Mouse (Mus musculus): ENCODE measurements around the gene Plin4.
A peak's percentile ranks its signal among the peaks of the same experiment; 100 is the strongest.
"Not testable (repeated sequence)": the region's sequence is repeated elsewhere in the genome, so short reads cannot be mapped to it uniquely, and the experiment has no call there.

The Plin4 gene

DNA sequence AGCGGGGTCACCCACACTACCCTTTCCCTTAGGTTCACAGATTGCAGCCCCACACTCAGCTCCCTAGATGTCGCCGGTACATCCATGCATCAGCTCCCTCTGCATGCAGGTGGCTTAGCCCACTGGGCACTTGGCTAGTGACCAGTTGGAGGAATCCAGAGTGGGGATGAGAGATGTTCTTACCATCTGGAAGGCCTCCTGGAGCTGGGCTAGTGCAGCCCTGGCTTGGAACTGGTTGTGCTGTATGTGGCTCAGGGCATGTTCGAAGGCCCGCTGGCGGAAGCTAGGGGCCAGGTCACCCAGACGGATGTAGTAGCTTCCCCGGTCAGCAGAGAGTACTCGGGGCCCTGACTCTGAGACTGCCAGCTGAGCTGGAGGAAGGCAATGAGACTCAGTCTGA is 6.7 kb downstream of the Plin4 start:
- DNase-seq (ENCODE audit: low spot score): no peak

- no peak for DNase-seq (ENCODE audit: low spot score)
These were observed 7.4 kb downstream of the Plin4 start for GRCm38 (mm10) chr17:56102158-56102557.

DNA sequence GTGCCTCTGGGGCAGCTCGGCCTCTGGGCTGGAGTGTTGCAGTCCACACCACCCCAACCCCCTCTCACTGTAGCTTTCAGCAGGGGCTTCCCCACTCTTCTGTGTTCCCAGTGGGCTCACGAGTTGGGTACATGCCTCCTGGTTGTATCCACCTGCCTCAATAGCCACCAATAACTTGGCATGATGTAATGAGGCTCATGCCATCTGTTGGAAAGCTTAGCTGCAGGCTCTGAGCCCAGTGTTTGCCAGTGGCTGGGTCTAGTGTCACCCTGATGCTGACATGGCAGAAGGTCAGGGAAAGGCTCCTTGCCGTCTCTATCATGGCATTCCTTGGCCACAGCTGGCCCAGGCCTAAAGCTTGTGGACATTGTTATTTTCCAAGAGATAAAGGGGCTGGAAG is 8.8 kb downstream of the Plin4 start:
- no peak for DNase-seq (ENCODE audit: low spot score)

DNA sequence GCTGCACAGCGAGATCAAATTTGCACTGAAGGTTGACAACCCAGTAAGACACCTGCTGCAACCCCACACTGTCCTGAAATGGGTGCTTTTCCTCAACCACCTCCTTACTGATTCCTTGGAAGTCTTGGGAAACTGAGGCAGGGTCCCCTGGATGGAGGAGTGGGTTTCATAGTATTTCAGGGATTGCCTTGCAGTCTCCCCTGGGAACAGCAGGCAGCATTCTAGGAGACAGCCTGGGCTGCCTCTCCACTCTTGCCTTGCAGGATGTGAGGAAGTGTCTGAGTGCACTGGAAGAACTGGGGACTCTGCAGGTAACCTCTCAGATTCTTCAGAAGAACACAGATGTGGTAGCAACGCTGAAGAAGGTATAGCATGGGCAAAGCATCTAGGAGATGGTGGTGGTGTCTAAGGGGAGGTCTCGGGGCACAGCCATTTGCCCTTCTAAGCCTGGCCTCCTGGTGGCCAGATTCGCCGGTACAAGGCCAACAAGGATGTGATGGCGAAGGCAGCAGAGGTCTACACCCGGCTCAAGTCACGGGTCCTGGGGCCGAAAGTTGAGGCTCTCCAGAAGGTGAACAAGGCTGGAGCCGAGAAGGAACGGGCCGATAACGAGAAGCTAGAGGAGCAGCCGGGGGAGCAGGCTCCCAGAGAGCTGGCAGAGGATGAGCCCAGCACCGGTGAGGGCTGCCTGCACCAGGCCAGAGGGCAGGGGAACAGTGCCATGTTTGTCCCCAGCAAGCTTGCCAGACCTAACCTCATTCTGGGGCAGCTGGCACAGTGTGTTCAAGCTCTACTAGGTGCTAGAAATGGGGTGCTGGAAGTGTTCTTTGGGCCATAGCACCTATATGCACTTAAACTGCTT is 10.7 kb downstream of the Plin4 start:
- no peak for DNase-seq (ENCODE audit: low spot score)

DNA sequence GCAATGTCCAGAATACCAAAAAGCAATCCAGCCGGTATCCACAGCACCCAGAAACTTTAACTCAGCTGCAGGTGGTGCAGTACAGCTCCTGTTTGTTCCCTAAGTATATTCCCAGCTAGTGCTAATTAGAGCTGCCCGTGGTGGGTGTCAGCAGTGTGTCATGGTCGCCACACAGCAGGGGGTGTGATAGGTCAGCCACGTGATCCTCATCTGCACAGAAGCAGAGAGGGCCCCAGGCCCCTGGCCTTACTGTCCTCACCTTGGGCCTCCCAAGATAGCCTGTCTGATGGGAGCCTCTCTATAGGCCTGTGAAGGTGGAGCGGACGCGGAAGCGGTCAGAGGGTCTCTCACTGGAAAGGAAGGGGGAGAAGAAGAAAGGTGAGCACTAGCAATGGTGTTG is 11.4 kb downstream of the Plin4 start:
- no peak for DNase-seq (ENCODE audit: low spot score)

GRCm38 (mm10) chr17:56096883-56097282 is 12.7 kb downstream of the Plin4 start:
- no peak for DNase-seq (ENCODE audit: low spot score)

DNA sequence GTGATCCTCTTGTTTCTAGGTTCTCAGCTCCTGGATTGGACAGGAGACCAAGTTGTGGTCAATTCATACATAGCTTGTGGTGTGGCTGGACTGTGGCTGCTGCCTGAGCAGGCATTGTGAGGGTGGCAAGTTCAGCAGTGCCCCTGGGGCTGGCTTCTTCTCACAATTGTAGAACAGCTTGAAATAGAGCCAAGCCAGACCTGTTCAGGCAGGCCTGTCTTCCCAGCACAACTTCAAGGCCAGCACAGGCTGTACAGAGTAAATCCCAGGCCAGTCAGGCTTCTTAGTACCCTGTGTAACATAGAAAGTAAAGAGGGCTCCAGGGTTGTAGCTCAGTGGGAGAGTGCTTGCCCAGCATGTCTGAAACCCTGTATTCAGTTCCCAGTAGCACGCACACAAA is 16.8 kb downstream of the Plin4 start:
- DNase-seq (ENCODE audit: low spot score): no peak

- no peak for DNase-seq (ENCODE audit: low spot score)
These were observed 17.3 kb downstream of the Plin4 start for GRCm38 (mm10) chr17:56092312-56092711.

DNA sequence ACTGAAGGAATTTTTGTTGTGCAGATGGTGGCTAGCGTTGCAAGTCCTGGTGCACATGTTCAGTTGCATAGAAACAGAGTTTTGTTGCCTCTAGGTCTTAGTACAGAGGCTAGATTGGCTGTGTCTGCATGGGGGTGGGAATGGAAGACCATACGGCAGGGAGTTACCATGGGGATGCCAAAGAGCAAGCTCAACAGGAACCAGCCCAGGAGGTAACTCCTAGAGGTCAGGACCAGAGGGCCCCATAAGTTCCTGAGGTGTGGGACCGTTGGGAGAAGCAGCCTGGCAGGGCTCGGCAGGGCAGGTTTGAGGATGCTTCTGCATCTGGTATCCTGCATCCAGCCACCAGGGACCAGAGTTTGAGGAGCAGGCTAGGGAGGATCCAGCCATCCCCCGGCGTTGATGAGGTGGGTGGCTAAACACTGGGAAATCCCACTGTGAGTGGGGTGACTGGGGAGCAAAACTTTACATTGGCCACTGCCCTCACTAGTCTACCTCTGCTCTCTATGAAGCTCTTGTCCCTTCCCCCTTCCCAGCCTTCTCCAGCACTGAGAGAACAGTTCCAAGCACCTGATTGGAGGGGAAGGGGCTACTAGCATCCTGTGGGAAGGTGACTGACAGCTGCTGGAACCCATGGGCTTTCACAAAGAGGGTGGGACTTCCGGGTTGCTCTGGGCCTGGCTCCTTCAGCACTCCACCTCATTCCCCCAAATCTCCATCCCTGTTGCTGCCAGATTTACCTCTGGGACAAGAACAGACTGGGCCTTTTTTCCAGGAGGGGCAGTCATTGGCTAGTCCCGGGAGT is 28.6 kb downstream of the Plin4 start:
- peak; percentile 21 for DNase-seq (ENCODE audit: low spot score)

DNA sequence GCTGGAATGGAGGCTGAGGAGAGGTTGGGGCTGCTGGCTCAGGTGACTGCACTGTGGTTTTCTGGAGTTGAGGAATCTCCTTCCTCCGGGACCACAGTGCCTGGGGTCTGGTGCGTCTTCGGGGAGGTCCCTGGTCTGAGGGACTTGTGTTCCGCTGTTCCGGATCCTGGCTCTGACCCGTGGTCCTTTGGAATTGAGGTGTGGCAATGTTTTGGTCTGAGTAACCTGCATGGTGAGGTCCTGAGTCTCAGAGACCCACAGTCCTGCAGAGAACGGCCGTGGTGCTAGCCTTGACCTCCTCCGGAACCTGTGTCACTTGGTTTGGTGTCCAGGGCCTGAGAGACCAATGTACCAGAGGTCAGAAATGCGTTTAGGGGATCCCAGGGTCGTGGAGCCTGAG is 29.7 kb downstream of the Plin4 start:
- DNase-seq (ENCODE audit: low spot score): no peak

GRCm38 (mm10) chr17:56078880-56079795 is 30.5 kb downstream of the Plin4 start, which contains the start of gene Hdgfl2:
Gene Hdgfl2, plus strand, starts transcription at chr17:56079634.
- peak; percentile 100 for DNase-seq (ENCODE audit: low spot score)

DNA sequence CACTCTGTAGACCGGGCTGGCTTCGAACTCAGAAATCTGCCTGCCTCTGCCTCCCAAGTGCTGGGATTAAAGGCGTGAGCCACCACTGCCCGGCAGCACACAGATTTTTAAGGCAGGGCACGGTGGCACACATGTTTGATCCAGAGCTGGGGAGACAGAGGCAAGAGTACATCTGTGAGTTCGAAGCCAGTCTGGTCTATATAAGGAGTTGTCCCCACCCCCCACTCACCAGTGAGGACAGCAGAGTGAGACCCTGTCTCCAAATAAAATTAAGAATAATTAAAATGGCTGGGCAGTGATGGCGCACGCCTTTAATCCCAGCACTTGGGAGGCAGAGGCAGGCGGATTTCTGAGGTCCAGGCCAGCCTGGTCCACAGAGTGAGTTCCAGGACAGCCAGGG is 31.2 kb downstream of the Plin4 start:
- not testable (repeated sequence) for DNase-seq (ENCODE audit: low spot score)

- no peak for DNase-seq (ENCODE audit: low spot score)
These were observed 32.1 kb downstream of the Plin4 start for GRCm38 (mm10) chr17:56077523-56077922.

DNA sequence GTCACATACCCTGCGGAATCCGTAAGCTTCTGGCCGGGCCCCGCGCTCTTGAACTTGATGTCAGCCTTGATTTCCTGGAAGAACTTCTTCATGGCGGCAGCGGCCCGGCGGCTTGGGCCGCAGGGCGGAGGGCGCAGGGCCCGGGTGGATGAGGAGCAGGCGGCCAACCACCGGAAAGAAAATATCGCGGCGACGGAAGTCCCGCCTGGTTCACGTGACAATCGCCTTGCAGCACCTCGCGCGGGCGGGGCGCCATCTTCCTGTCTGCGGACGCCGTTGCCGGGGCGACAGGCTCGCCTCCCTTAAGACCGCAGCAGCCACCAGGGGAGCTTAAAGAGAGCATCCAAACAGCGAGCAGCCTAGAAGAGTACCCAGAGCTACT is 34.8 kb downstream of the Plin4 start, which contains the start of gene Ubxn6:
TSS of gene Ubxn6 (minus strand) at position 202 of the 382 bp plus-strand sequence.
- DNase-seq (ENCODE audit: low spot score): peak; percentile 98

- DNase-seq (ENCODE audit: low spot score): peak; percentile 85
These were observed 35.3 kb downstream of the Plin4 start for GRCm38 (mm10) chr17:56074097-56074826.

- no peak for DNase-seq (ENCODE audit: low spot score)
These were observed 37.4 kb downstream of the Plin4 start for GRCm38 (mm10) chr17:56072243-56072642.

GRCm38 (mm10) chr17:56071126-56071525 is 38.5 kb downstream of the Plin4 start:
- DNase-seq (ENCODE audit: low spot score): no peak

GRCm38 (mm10) chr17:56069066-56069465 is 40.5 kb downstream of the Plin4 start:
- DNase-seq (ENCODE audit: low spot score): no peak

- DNase-seq (ENCODE audit: low spot score): no peak
These were observed 43.2 kb downstream of the Plin4 start for GRCm38 (mm10) chr17:56066451-56066850.

GRCm38 (mm10) chr17:56065715-56066114 is 43.9 kb downstream of the Plin4 start:
- not testable (repeated sequence) for DNase-seq (ENCODE audit: low spot score)

- no peak for DNase-seq (ENCODE audit: low spot score)
These were observed 47.5 kb downstream of the Plin4 start for GRCm38 (mm10) chr17:56062081-56062480.

Measured in lung, postnatal 25 days (tissue).